Mouse (Mus musculus) CH12.LX (cell line): Measurements from ENCODE around the gene Eci1. TPM values are rescaled to one million over a fixed set of nuclear protein-coding genes. Genes with fewer than 3 reads are reported as not detected.

Experiments
- DNase-seq: peaks from one replicate; pipeline ENCODE4 v3.0.0-alpha.2; 2013; ENCODE audit errors: extremely low read depth
- H3K27ac ChIP-seq: 2 replicates; pipeline ENCODE4 v1.5.1; 2012; ENCODE audit warnings: low read depth, mild to moderate bottlenecking, control low read depth, moderate library complexity; ENCODE audit not compliant: insufficient read depth
- H3K27me3 ChIP-seq: replicated peaks from 2 replicates; pipeline ENCODE3; 2012; ENCODE audit warnings: inconsistent platforms
- H3K36me3 ChIP-seq, 2 experiments: replicated peaks in 1 of 2; 2 replicates each; pipeline versions ENCODE3 to v1.6.1; 2012; ENCODE audit warnings: inconsistent platforms in 1 of 2, low read length in 1 of 2, mild to moderate bottlenecking in 1 of 2, mixed read lengths in 1 of 2, moderate library complexity in 1 of 2; ENCODE audit not compliant: control insufficient read depth in 1 of 2, insufficient read depth in 1 of 2
- H3K4me1 ChIP-seq, 2 experiments: 2 replicates each; pipeline ENCODE4 v1.6.1; 2012; ENCODE audit warnings: inconsistent platforms in 1 of 2, moderate library complexity in 1 of 2; ENCODE audit not compliant: insufficient read depth in 2 of 2, control insufficient read depth in 1 of 2
- H3K4me2 ChIP-seq: 2 replicates; pipeline ENCODE4 v1.6.1; 2012; ENCODE audit warnings: low read depth, mild to moderate bottlenecking, control low read depth; ENCODE audit not compliant: poor library complexity, insufficient read depth, severe bottlenecking
- H3K4me3 ChIP-seq, 3 experiments: fragments of 150-350 bp in 1 of 3; sonication (generic) in 1 of 3; replicated peaks in 1 of 3; 2 replicates each; pipeline versions ENCODE3 to v1.5.1; 2011 to 2012; ENCODE audit warnings: low read depth in 2 of 3, low read length in 2 of 3, mild to moderate bottlenecking in 2 of 3, moderate library complexity in 2 of 3, control low read depth in 1 of 3, improper control_type of control experiment in 1 of 3, inconsistent platforms in 1 of 3, mixed read lengths in 1 of 3; ENCODE audit not compliant: poor library complexity in 1 of 3
- H3K79me2 ChIP-seq: replicated peaks from 2 replicates; pipeline ENCODE4 v1.6.1; 2012; ENCODE audit warnings: mild to moderate bottlenecking, moderate library complexity; ENCODE audit not compliant: control insufficient read depth, poor library complexity, insufficient read depth, severe bottlenecking; ENCODE audit errors: extremely low read depth
- H3K9ac ChIP-seq: 2 replicates; pipeline ENCODE4 v1.6.1; 2012; ENCODE audit warnings: low read depth, mild to moderate bottlenecking, control low read depth, moderate library complexity; ENCODE audit not compliant: insufficient read depth
- H3K9me3 ChIP-seq: replicated peaks from 2 replicates; pipeline ENCODE3; 2012; ENCODE audit warnings: low read length, inconsistent platforms, mixed read lengths
- CHD2 ChIP-seq: IDR thresholded peaks from 2 replicates; pipeline ENCODE4 v1.6.1; 2011; ENCODE audit warnings: low read length, improper control_type of control experiment
- CTCF ChIP-seq, 2 experiments: IDR thresholded peaks in 1 of 2; conservative IDR thresholded peaks in 1 of 2; 2 replicates each; pipeline ENCODE4 v1.5.1; 2011 to 2012; ENCODE audit warnings: low read depth in 2 of 2, low read length in 2 of 2, improper control_type of control experiment in 1 of 2, inconsistent platforms in 1 of 2, mild to moderate bottlenecking in 1 of 2, moderate library complexity in 1 of 2
- ELF1 ChIP-seq: IDR thresholded peaks from 2 replicates; pipeline ENCODE4 v1.6.1; 2014; ENCODE audit warnings: low read depth, mild to moderate bottlenecking, inconsistent platforms, low read length, improper control_type of control experiment
- ETS1 ChIP-seq: conservative IDR thresholded peaks from 2 replicates; pipeline ENCODE4 v1.6.1; 2012; ENCODE audit warnings: low read depth, mild to moderate bottlenecking, inconsistent platforms, low read length, improper control_type of control experiment, moderate library complexity
- JUND ChIP-seq: conservative IDR thresholded peaks from 2 replicates; pipeline ENCODE4 v1.6.1; 2011; ENCODE audit warnings: low read depth, low read length, improper control_type of control experiment
- TBP ChIP-seq: conservative IDR thresholded peaks from 2 replicates; pipeline ENCODE4 v1.6.1; 2011; ENCODE audit warnings: low read depth, low read length, improper control_type of control experiment
- ZMIZ1 ChIP-seq: IDR thresholded peaks from 2 replicates; pipeline ENCODE4 v1.6.1; 2012; ENCODE audit warnings: low read depth, mild to moderate bottlenecking, inconsistent platforms, low read length, improper control_type of control experiment
- dilution Hi-C: fragments of 300-500 bp; cut with MboI; formaldehyde crosslinking; loops from 2 replicates; pipeline ENCODE4 v1.14.3; 2020; ENCODE audit warnings: low sequenced_read_pairs; ENCODE audit not compliant: extremely low pct_unique_long_range_greater_than_20kb, extremely low pct_ligation_motif_present
- in situ Hi-C: fragments of 300-500 bp; cut with MboI; formaldehyde crosslinking; loops from 3 replicates; pipeline ENCODE4 v1.14.3; 2019; ENCODE audit warnings: low sequenced_read_pairs, low pct_ligation_motif_present, low pct_unique_long_range_greater_than_20kb, mixed read lengths
- polyA plus RNA-seq: library from polyadenylated mRNA; unstranded; fragments of >175 nt; gene quantifications from 2 replicates; pipeline ENCODE4 v1.2.1, GENCODE M21; 2012; ENCODE audit warnings: low read depth; ENCODE audit not compliant: insufficient read length
- total RNA-seq, 2 experiments: library from RNA; depleted of rRNA; stranded (reverse); fragments of 300-350 nt in 1 of 2; fragments of >200 nt in 1 of 2; gene quantifications; 2 replicates each; pipeline ENCODE4 v1.2.3; 2012 to 2014

The Eci1 gene
- total and polyA plus RNA-seq, 3 experiments = 70.1 to 122 (median 94.7) TPM

DNA sequence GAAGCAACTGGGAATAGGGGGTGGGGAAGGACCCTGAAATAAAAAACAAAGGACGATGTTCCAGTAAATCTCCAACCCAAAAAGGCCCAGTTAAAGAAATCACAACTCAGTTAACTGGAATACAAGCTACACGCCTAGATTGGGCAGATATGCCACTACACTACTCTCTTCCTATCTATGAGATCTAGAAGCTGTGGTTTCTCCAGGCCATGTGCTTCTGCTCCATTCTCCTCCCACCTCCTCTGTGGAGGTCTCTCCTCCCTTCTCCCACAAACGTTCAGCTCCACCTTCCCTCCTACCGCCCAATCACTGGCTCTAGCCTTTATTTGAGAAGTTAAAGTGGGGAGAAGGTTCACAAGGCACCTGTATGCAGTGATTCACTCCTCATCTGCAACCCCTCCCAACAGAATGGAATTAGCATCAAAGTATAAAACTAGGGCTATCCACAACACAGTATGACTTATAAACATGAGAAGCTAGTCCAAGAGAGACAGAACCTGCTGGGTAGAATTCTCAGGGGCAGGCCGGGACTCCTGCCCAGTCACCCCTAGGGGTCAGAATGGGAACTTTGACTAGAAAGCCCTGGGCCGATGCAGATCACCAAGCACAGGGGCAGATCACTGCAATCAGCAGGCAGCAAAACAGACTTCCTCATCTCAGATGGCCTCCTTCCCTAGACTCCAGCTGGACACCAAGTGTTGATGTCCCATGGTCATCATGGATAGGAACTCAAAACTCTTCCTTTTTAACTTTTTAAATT is 37.1 kb downstream of the Eci1 start:
- Histone ChIP-seq H3K9ac (no peak overlapping the region), H3K4me2 (no peak overlapping the region), H3K79me2 (no peaks in the 10 kb centered on the region), H3K27me3 (no peaks in the 10 kb centered on the region), H3K27ac (no peak overlapping the region), H3K36me3 (peaks cover 3 to 18% of the 10 kb centered on the region in 2 experiments), H3K4me1 (peaks cover 6 to 7% of the 10 kb centered on the region in 2 experiments; a peak in 2 of 4 replicates), H3K9me3 (no peaks in the 10 kb centered on the region), H3K4me3 (no peak overlapping the region)
- DNase-seq = no peak
- dilution Hi-C loops = no loop called here
- TF ChIP-seq ZMIZ1 (no peak), CTCF (conservative IDR thresholded peaks at IDR 0.05 in 1 of 2, IDR thresholded peaks at IDR 0.05 in 1 of 2; ENCODE audit: low read depth in 2 of 2, low read length in 2 of 2) (peak in 1 of 2 experiments; percentile 37; a peak in 3 of 4 replicates), JUND (no peak)
- in situ Hi-C loops = no loop called here

- no peak overlapping the region for H3K9ac ChIP-seq
- H3K27me3 ChIP-seq = no peaks in the 10 kb centered on the region
- H3K4me2 ChIP-seq = no peak overlapping the region
- H3K4me1 ChIP-seq = peaks cover 12 to 23% of the 10 kb centered on the region in 2 experiments
- H3K27ac ChIP-seq = no peak overlapping the region
- TF ChIP-seq TBP (0 out of 2 replicates have a peak, but pooled peaks have one; percentile 57), CHD2 (no peak), ELF1 (0 out of 2 replicates have a peak, but pooled peaks have one; percentile 11)
- H3K9me3 ChIP-seq = no peaks in the 10 kb centered on the region
- DNase-seq = no peak
- peaks cover 7% of the 10 kb centered on the region; the same call in 1 of the 2 replicates for H3K79me2 ChIP-seq
- dilution Hi-C loops = no loop called here
- no peak overlapping the region for H3K4me3 ChIP-seq
- in situ Hi-C loops = no loop called here
- peaks cover 10 to 39% of the 10 kb centered on the region in 2 experiments for H3K36me3 ChIP-seq
These were observed 42.3 kb downstream of the Eci1 start for GRCm38 (mm10) chr17:24468636-24469246.

- dilution Hi-C loops = no loop called here
- TF ChIP-seq ETS1 = no peak
- peak; percentile 96 for TF ChIP-seq TBP
- H3K4me2 ChIP-seq = no peak overlapping the region
- no peaks in the 10 kb centered on the region for H3K27me3 ChIP-seq
- peak overlapping the region; percentile 70 for H3K9ac ChIP-seq
- H3K4me3 ChIP-seq = peak overlapping the region; percentile 89 to 100 (median 98)
- no peak for DNase-seq
- no peaks in the 10 kb centered on the region for H3K9me3 ChIP-seq
- H3K27ac ChIP-seq = peak overlapping the region; percentile 80
- in situ Hi-C loops = no loop called here
- H3K36me3 ChIP-seq = peaks cover 14 to 46% of the 10 kb centered on the region in 2 experiments
- peaks cover 7% of the 10 kb centered on the region; the same call in 1 of the 2 replicates for H3K79me2 ChIP-seq
- peaks cover 12 to 23% of the 10 kb centered on the region in 2 experiments for H3K4me1 ChIP-seq
These were observed 43.0 kb downstream of the Eci1 start for GRCm38 (mm10) chr17:24469336-24469909.
